Mouse (Mus musculus): ENCODE measurements at regions not wholly inside any gene's neighbourhood (a gene's known extent, or its start where the extent isn't known, plus 50 kb on each side); places are given as distances from the start of the nearest gene placed in this dataset.
A peak's percentile ranks its signal among the peaks of the same experiment; 100 is the strongest.

DNA sequence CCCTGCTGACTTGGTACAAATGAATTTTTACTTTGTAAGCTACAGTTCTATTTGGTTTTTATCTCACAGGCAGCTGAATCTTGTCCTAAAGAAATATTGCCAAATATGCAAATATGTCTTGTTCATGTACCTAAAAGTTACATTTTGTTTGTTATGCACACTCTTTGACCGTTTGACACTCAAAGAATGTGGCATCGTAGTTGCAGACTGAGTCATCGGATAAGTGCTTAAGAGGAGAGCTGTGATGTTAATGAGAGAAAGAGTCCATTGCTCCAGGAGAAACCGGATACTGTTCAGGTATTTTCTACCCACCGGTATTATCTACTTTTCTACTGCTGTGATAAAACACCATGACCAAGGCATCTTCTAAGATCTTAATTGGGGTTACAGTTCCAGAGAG, 50.3 kb upstream of the Rasl11b start:
- Histone ChIP-seq H3K9me3 (replicated peaks; ENCODE audit: control insufficient read depth, low read length) (no peaks in the 10 kb centered on the region), H3K9ac (ENCODE audit: low read depth, low read length) (no peak overlapping the region), H3K36me3 (ENCODE audit: control insufficient read depth, insufficient read depth, low read length) (no peaks in the 10 kb centered on the region), H3K4me2 (no peak overlapping the region), H3K4me3 (ENCODE audit: low read depth, low read length) (no peak overlapping the region), H3K27me3 (ENCODE audit: control insufficient read depth, insufficient read depth, low read length) (no peaks in the 10 kb centered on the region), H3K27ac (ENCODE audit: low read depth, low read length) (peak overlapping the region; percentile 54; the same call in 1 of the 2 replicates), H3K4me1 (ENCODE audit: control insufficient read depth, insufficient read depth, low read length) (peaks cover 43% of the 10 kb centered on the region)
- WGBS (ENCODE audit: insufficient replicate concordance): 46% methylated on average over 5 of the region's 5 CpGs
- ATAC-seq (replicated peaks; ENCODE audit: insufficient number of reproducible peaks, low FRiP score, low TSS enrichment): no peak
